Mouse (Mus musculus) kidney, adult 2 months (tissue): ENCODE results near the gene Grin3b. TPM values are rescaled to one million over a fixed set of nuclear protein-coding genes. Genes with fewer than 3 reads are reported as not detected.

ENCODE experiments used
- DNase-seq: peaks from one replicate; pipeline ENCODE4 v3.0.0; 2021
- H3K27ac ChIP-seq: fragments of 200-500 bp; 2 replicates; pipeline ENCODE4 v1.5.1; 2012; ENCODE audit warnings: low read depth, low read length, control low read depth, inconsistent platforms; ENCODE audit not compliant: insufficient read depth
- H3K27me3 ChIP-seq: fragments of 200-500 bp; replicated peaks from 2 replicates; pipeline ENCODE4 v1.6.1; 2012; ENCODE audit warnings: mild to moderate bottlenecking, moderate library complexity, low read length, inconsistent platforms; ENCODE audit not compliant: control insufficient read depth, insufficient read depth
- H3K36me3 ChIP-seq: fragments of 200-500 bp; 2 replicates; pipeline ENCODE4 v1.6.1; 2012; ENCODE audit warnings: mild to moderate bottlenecking, moderate library complexity, low read length, inconsistent platforms; ENCODE audit not compliant: control insufficient read depth, insufficient read depth
- H3K4me1 ChIP-seq: fragments of 200-500 bp; 2 replicates; pipeline ENCODE4 v1.6.1; 2011; ENCODE audit warnings: low read length; ENCODE audit not compliant: control insufficient read depth, insufficient read depth
- H3K4me3 ChIP-seq: fragments of 200-500 bp; 2 replicates; pipeline ENCODE4 v1.5.1; 2011; ENCODE audit warnings: mild to moderate bottlenecking, low read depth, low read length, control low read depth; ENCODE audit not compliant: insufficient read depth
- CTCF ChIP-seq: fragments of 200-500 bp; conservative IDR thresholded peaks from 2 replicates; pipeline ENCODE4 v1.5.1; 2011; ENCODE audit warnings: low read depth, mild to moderate bottlenecking, control low read depth, low read length, moderate library complexity, mixed read lengths; ENCODE audit not compliant: insufficient read depth, insufficient read length
- POLR2A ChIP-seq: fragments of 200-500 bp; IDR thresholded peaks from one replicate; pipeline ENCODE4 v1.6.1; 2011; ENCODE audit warnings: low read depth, low read length, control low read depth
- WGBS: fragments of 180-500 bp; shearing (Covaris S2); methylation state at CpG from one replicate; pipeline ENCODE4 v1.1.7; 2018; 5-methylcytosine and 5-hydroxymethylcytosine counted together
- polyA plus RNA-seq: library from polyadenylated mRNA; depleted of rRNA; stranded (reverse); fragments of >200 nt; gene quantifications from 2 replicates; pipeline ENCODE4 v1.2.3, GENCODE M21; 2012

Gene Grin3b
- polyA plus RNA-seq, 1 experiment, result 1.6 TPM

DNA sequence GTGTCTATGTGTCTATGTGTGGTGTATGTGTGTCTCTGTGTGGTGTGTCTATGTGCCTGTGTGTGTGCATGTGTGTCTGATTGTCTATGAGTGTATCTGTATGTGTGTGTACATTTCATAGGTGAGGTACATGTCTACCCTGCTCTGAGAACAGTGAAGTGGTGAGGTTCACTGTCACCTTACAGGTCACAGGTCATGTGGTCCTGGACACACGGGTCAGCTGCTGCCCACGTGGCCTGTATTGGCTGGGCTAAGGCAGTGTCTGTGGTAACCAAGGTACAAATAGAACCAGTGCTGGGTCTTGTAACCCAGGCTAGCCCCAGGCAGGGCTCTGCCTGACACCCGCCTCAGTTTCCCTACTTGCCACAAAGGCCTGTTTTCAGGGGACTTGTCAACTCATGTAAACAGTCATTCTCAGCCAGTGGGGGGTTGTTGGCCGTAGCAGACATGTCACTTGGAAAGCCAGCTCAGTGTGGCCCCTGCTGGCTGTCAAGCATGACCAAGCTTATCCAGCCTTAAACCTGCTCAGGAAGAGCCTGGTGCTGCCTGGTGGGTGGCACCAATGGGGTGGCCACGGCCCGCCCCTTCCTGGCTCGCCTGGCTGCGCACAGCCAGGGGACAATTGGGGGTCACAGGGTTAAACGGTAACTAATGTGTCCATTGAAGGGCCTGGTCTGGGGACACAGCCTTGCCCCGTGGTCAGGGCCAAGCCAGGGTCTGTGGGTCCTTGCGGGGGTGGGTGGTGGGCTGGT lies 32.6 kb upstream of the Grin3b start:
- peaks cover 62% of the 10 kb centered on the region for H3K4me1 ChIP-seq
- peak; percentile 79 for DNase-seq
- no peaks in the 10 kb centered on the region for H3K36me3 ChIP-seq
- 41% methylated on average over 11 of the region's 11 CpGs for WGBS
- H3K4me3 ChIP-seq, result no peak overlapping the region
- H3K27ac ChIP-seq, result peak overlapping the region; percentile 52; the same call in 1 of the 2 replicates
- no peak for TF ChIP-seq POLR2A
- no peak for TF ChIP-seq CTCF
- H3K27me3 ChIP-seq, result no peaks in the 10 kb centered on the region

DNA sequence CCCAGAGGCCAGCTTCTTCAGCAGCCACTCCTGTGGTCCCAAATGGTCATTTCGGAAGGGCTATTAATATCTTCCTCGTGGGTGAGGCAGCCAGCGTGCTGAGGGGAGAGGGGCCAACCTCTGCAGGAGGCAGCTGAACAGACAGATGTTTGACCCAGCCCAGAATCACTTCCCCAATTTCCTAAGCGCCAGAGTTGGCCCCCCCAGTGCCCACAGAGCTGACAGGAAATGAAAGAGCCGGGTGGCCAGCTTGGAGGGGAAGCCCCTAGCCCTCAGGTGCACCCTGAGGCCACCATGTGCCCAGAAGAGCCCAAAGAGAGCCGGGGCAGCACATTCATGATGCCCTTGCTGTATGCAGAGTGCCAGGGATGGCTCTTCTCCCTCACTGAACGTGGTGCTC lies 29.8 kb upstream of the Grin3b start:
- peaks cover 51% of the 10 kb centered on the region for H3K4me1 ChIP-seq
- no peak overlapping the region for H3K4me3 ChIP-seq
- WGBS, result 50% methylated on average over 7 of the region's 7 CpGs
- no peak overlapping the region for H3K27ac ChIP-seq
- no peak for DNase-seq
- no peaks in the 10 kb centered on the region for H3K27me3 ChIP-seq
- no peak for TF ChIP-seq CTCF
- TF ChIP-seq POLR2A, result no peak
- no peaks in the 10 kb centered on the region for H3K36me3 ChIP-seq

DNA sequence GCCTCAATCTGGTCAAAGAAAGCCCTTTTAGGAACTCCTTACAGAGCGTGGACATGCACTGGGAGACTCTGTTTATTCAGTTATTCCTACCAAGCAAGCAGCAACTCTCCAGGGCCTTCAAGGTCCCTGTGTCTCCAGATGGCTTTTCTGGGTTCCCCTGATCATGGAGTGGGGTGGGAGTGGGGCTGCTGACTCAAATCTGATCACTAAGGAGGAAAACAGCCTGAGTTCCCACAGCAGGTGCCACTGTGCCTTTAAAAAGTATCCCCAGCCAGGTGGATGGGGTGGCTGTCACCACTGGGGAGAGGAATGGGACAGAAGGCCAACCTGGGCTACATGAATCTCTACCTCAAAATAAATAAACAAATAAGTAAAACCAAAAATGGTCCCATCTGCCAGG lies 27.5 kb upstream of the Grin3b start:
- WGBS, result 83% methylated on average over 1 of the region's 1 CpGs
- TF ChIP-seq POLR2A (no peak), CTCF (no peak)
- Histone ChIP-seq H3K27me3 (no peaks in the 10 kb centered on the region), H3K4me1 (peaks cover 30% of the 10 kb centered on the region), H3K27ac (no peak overlapping the region), H3K36me3 (no peaks in the 10 kb centered on the region), H3K4me3 (no peak overlapping the region)
- DNase-seq, result no peak

DNA sequence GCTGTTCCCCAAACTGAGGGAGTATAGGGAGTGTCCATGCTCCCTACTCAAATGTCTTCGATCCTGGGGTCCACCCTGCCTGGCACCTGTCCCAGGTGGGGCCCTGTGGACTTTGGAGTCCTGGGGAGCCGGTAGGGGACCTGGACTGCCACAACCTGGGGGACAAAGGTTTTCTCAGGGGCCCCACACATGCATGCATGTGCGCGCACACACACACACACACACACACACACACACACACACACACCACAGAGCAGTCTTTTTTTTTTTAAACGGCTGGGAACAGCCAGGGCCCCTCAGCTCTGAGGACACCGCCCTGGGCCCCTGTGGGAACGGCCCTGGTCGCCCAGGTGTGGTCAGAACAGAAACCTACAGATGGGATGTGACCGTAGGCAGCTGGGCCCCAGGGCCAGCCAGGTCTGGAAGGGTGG lies 27.0 kb upstream of the Grin3b start:
- no peak for DNase-seq
- Histone ChIP-seq H3K36me3 (no peaks in the 10 kb centered on the region), H3K27ac (peak overlapping the region; percentile 76; the same call in 1 of the 2 replicates), H3K4me1 (peaks cover 29% of the 10 kb centered on the region), H3K4me3 (no peak overlapping the region), H3K27me3 (no peaks in the 10 kb centered on the region)
- WGBS, result 46% methylated on average over 9 of the region's 9 CpGs
- no peak for TF ChIP-seq POLR2A
- no peak for TF ChIP-seq CTCF

DNA sequence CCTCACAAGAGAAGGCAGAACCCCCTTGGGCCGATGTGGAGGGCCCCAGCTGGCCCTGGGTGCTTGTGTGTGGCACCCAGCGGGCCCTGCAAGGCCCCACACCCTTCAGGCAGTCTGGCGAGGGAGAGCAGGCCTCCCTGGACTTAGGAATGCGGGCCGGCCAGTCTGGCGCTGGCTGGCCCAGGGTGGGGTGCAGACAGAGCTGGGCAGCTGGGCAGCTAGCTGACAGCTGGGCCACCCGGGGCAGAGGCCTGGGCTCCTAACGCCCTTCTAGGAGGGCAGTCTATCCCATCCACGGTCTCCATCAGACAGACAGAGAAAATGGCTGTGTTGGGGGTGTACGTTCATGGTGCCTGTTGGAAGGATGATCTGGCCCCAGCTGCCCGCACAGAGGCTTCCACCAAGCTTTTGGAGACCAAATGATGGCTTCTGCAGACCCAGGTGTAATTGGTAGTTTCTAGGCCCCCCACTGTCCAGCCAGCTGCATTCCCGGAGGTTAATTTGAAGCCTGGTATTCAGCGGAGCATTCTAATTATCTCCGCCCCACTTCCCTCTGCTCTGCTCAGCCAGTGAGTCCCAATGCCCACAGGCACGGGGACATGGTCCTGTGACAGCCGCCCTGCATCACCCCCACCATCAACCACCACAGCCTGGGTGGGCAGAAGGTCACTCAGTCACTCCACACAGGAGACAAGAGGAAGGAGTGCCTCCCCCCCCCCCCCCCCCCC lies 24.8 kb upstream of the Grin3b start:
- H3K4me3 ChIP-seq, result no peak overlapping the region
- peaks cover 20% of the 10 kb centered on the region; the same call in 1 of the 2 replicates for H3K4me1 ChIP-seq
- TF ChIP-seq CTCF (no peak), POLR2A (no peak)
- peak; percentile 82 for DNase-seq
- WGBS, result 27% methylated on average over 16 of the region's 16 CpGs
- no peaks in the 10 kb centered on the region for H3K27me3 ChIP-seq
- peak overlapping the region; percentile 76 for H3K27ac ChIP-seq
- no peaks in the 10 kb centered on the region for H3K36me3 ChIP-seq

DNA sequence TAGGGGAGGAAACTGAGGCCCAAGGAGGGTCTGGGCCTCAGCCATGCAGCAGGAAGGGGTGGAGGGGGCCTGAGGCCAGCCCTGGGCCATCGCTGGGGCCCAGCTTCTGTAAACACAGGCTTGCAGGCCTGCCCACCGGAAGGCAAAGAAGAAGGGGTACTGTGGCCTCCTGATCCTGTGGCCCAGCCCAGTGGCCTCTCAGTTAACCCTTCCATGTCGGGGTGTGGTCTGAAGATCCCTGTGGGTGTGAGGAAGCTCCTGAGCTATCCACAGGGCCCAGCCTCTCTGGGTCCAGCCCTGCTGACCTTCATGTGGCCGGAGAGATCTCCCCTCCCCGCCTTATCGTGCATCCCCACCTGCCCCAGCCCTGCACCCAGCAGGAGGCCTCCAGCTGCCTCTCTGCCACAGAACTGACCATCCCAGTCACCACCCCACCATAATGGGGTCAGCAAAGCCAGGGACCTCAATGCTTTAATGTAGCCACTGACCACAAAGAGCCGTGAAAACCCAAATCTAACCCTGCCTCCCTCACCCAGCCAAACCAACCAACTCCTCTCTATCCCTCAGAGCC lies 23.7 kb upstream of the Grin3b start:
- WGBS, result 48% methylated on average over 7 of the region's 7 CpGs
- TF ChIP-seq POLR2A (no peak), CTCF (no peak)
- Histone ChIP-seq H3K4me1 (peaks cover 20% of the 10 kb centered on the region; the same call in 1 of the 2 replicates), H3K4me3 (peak overlapping the region; percentile 25), H3K27me3 (no peaks in the 10 kb centered on the region), H3K36me3 (no peaks in the 10 kb centered on the region), H3K27ac (peak overlapping the region; percentile 91)
- DNase-seq, result no peak

DNA sequence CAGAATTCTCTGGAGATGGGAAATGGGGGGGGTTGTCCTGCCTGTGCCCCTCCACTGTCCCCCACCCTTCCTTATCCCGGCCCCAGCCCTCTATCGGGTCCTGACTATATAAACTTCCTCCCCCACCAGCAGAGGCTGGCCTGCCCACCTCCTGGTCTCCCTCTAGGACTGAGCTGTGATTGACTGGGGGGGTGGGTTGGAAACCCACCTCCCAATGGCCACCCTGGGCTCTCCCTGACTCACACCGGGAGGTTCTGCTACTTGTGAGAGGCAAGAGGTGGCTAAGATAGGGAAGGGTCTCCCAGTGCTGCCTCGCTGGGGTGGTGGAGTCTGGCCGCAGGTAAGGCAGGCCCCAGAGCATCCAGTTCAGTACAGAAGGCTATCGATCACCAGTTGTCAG lies 23.0 kb upstream of the Grin3b start:
- H3K36me3 ChIP-seq, result no peaks in the 10 kb centered on the region
- no peak overlapping the region for H3K27ac ChIP-seq
- no peak overlapping the region for H3K4me3 ChIP-seq
- no peak for TF ChIP-seq CTCF
- no peak for TF ChIP-seq POLR2A
- no peaks in the 10 kb centered on the region for H3K27me3 ChIP-seq
- DNase-seq, result no peak
- 79% methylated on average over 6 of the region's 6 CpGs for WGBS
- peaks cover 20% of the 10 kb centered on the region; the same call in 1 of the 2 replicates for H3K4me1 ChIP-seq
